Mouse (Mus musculus) stomach, postnatal 0 days (tissue): ENCODE results near the gene Ubash3b.

Experiments used
- CTCF ChIP-seq: IDR thresholded peaks from 2 replicates; pipeline ENCODE4 v1.5.1; 2016; ENCODE audit warnings: antibody characterized with exemption, low read depth, mild to moderate bottlenecking, moderate library complexity
- EP300 ChIP-seq: optimal IDR thresholded peaks from 2 replicates; pipeline ENCODE3; 2016; ENCODE audit warnings: antibody characterized with exemption

DNA sequence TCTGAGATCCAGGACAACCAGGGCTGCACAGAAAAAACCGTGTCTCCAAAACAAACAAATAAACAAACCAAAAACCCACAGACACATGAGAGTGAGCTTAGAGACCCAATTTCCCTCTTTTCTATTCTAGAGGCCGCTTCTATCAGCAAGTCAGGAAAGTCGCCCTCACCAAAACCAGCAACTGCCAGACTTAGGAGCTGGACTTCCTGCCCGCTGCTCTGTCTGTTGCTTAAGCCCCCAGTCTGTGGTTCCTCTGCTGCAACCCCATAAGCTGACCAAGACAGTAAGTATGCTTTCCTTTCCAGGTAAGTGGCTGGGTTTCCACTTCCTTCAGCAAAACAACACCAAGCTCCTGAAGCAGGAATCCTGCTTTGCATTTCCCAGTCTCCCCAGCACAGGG lies 26.6 kb downstream of the Ubash3b start:
- TF ChIP-seq CTCF (no peak), EP300 (no peak)
